Mouse (Mus musculus) E14TG2a.4 (cell line): ENCODE measurements around the gene Hypk.

Experiments used
- CTCF ChIP-seq: conservative IDR thresholded peaks from 2 replicates; pipeline ENCODE4 v1.5.1; 2014; ENCODE audit warnings: low read length
- POU5F1 ChIP-seq: IDR thresholded peaks from 2 replicates; pipeline ENCODE4 v1.6.1; 2014; ENCODE audit warnings: low read length, borderline replicate concordance

DNA sequence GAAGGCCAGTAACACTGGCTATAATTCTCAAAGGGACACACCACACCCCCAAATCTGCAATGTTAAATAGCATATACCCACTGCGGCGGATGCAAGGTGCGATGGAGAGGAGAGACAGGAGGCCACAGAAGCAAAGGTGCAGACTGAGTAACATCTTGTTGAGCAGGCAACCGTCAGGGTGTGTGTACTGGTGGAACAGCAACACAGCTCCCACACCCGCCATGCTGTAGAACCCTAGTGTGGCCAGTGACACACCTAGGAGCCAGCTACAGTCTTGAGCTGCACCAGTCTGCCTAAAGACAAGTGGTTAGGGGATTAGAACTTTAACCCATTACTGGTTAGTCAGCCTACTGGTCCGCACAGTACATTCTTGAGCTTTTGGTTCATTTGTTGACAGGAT lies 827 bp downstream of the Hypk start:
- no peak for TF ChIP-seq CTCF
- no peak for TF ChIP-seq POU5F1
